Mouse (Mus musculus): ENCODE measurements at regions not wholly inside any gene's neighbourhood (a gene's known extent, or its start where the extent isn't known, plus 50 kb on each side); places are given as distances from the start of the nearest gene placed in this dataset.

DNA sequence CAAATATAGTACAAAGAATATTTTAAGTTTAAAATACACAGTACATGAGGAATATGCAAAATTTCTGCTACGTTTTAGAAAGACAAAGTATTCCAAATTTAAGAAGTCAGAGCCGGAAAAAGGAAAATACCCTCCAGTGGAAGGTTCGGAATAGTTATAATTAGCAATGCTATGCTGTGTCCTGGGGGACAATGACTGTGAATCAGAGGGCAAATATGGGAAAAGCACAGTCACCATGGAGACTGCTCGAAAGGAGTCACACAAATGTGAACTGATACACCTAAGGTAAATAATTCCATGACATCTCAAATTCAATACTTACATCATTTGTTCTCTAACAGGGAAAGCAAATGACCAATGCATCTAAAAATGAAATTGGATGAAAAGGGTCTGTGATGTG, 707.0 kb upstream of the Nectin3 start:
- Histone ChIP-seq H3K4me3 (replicated peaks) (no peak overlapping the region), H3K4me2 (no peak overlapping the region), H3K27ac (no peak overlapping the region), H3K4me1 (no peaks in the 10 kb centered on the region), H3K36me3 (replicated peaks) (no peaks in the 10 kb centered on the region), H3K9ac (no peak overlapping the region), H3K27me3 (no peaks in the 10 kb centered on the region), H3K9me3 (no peaks in the 10 kb centered on the region)
- 76% methylated on average over 4 of the region's 4 CpGs for WGBS
- ATAC-seq (ENCODE audit: low FRiP score), result 0 out of 2 replicates have a peak, but pooled peaks have one; percentile 30

DNA sequence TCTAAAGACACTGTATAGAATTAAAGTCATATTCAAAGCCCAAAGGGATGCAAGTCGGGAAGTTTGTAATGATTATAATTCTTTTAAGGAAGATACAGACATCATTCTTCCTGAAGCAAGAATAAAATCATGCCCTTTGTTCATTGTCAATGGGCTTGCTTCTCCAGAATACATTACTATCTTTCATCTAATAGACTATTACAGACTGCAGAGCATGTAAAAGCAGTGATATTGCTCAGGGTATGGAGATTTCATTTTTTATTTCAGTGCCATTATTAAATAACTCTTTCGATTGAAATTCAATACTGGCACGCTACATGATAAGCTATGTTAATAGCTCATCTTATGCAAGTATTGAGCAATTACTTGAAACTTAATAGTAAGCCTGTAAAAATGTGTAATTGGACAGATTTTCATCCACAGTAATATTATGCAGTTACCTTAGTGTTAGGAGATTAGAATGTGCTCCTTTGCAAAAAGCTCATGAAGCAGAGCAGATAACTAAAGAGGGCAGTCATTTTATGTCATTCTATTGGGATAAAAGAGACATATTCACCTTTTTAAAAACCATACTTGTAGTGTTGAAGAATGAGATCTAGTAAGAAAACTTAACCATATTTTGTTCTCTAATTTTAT, 706.5 kb upstream of the Nectin3 start:
- Histone ChIP-seq H3K4me3 (replicated peaks) (no peak overlapping the region), H3K4me1 (no peaks in the 10 kb centered on the region), H3K27me3 (no peaks in the 10 kb centered on the region), H3K36me3 (replicated peaks) (no peaks in the 10 kb centered on the region), H3K4me2 (no peak overlapping the region), H3K9me3 (no peaks in the 10 kb centered on the region), H3K27ac (no peak overlapping the region), H3K9ac (no peak overlapping the region)
- ATAC-seq (ENCODE audit: low FRiP score), result no peak
- 87% methylated on average over 3 of the region's 3 CpGs for WGBS

DNA sequence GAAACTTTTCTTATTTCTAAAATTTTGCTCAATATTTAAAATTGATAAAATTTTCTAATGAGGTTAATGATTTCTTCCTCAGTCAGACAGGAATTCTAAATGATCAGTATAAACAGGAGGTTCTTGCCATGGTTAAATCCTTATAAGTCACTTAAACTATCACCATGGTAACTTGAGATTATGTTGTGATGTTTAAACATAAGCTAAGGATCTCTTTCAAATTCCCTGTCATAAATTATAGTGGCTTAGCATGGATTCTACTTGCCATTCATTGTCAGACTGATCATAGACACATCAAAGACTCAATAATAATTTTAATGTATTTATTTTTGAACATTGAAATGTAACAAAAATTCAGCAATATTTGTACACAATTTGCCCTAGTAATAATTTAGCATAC, 705.7 kb upstream of the Nectin3 start:
- H3K27me3 ChIP-seq, result no peaks in the 10 kb centered on the region
- no peak overlapping the region for H3K4me2 ChIP-seq
- H3K4me3 ChIP-seq (replicated peaks), result no peak overlapping the region
- no peaks in the 10 kb centered on the region for H3K36me3 ChIP-seq (replicated peaks)
- no peaks in the 10 kb centered on the region for H3K4me1 ChIP-seq
- no peak for ATAC-seq (ENCODE audit: low FRiP score)
- no peak overlapping the region for H3K9ac ChIP-seq
- no peaks in the 10 kb centered on the region for H3K9me3 ChIP-seq
- no peak overlapping the region for H3K27ac ChIP-seq

DNA sequence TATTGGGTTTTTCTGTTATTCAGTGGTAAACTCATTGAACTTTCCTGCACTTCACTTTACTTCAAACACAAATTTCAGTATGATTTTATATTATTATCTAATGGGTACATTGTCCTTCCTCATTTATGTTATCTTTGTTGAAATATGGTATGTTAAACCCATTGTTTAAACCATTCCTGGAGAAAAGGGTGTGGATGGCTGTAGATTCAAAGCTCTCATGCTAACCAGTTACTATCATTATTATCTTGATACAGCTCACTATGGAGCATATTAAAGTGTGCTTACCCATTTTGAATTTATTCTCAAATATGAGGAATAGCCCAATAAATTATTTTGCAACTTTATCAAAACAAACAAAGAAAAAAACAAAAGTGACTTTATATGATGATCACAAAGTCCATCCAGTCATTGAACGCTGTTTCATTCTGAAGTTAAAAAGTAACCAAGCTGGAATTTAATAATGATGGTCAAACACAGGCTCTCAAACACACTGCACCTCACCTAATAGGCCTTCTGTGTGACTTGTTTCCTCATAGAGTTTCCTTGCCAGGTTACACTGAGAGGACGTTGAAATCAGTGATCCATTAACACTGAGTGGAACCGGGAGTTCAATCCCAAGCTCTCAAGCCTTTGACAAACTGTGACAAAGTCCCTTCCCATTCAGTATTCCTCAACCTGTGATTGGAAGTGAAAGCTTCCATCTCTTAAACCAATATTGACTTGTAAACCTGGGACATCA, 673.3 kb upstream of the Nectin3 start:
- no peak overlapping the region for H3K4me2 ChIP-seq
- no peak overlapping the region for H3K9ac ChIP-seq
- H3K4me3 ChIP-seq (replicated peaks), result no peak overlapping the region
- no peaks in the 10 kb centered on the region for H3K4me1 ChIP-seq
- ATAC-seq (ENCODE audit: low FRiP score), result no peak
- H3K27ac ChIP-seq, result no peak overlapping the region
- WGBS, result 94% methylated on average over 3 of the region's 3 CpGs
- H3K36me3 ChIP-seq (replicated peaks), result no peaks in the 10 kb centered on the region
- no peaks in the 10 kb centered on the region for H3K27me3 ChIP-seq
- H3K9me3 ChIP-seq, result no peaks in the 10 kb centered on the region

DNA sequence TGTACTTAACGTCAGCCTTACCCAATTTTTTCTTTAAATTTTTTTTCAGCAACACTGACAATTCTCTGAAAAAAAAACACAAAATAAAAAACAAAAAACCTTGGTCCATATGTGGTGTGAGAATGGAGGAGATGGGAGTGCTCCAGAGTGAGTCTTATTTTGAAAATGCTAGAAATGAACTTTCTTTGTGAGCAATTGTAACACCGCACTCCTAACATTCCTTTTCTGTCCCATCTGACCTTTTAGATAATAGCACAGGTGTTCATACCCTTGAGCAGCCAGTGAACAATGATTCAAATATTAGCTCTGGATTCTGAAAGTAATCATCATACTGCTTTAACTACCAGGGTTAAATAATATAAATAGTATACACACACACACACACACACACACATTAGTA, 666.2 kb upstream of the Nectin3 start:
- H3K27ac ChIP-seq, result no peak overlapping the region
- H3K4me1 ChIP-seq, result no peaks in the 10 kb centered on the region
- no peak overlapping the region for H3K4me2 ChIP-seq
- no peak for ATAC-seq (ENCODE audit: low FRiP score)
- H3K9ac ChIP-seq, result no peak overlapping the region
- H3K27me3 ChIP-seq, result no peaks in the 10 kb centered on the region
- WGBS, result 63% methylated on average over 2 of the region's 2 CpGs
- H3K9me3 ChIP-seq, result no peaks in the 10 kb centered on the region
- no peak overlapping the region for H3K4me3 ChIP-seq (replicated peaks)
- H3K36me3 ChIP-seq (replicated peaks), result no peaks in the 10 kb centered on the region
